Mouse (Mus musculus): ENCODE results near the gene Tmem54. TPM values are rescaled to one million over a fixed set of nuclear protein-coding genes. Genes with fewer than 3 reads are reported as not detected.

Gene Tmem54
- polyA plus RNA-seq, 1 experiment, result 27.2 TPM

GRCm38 (mm10) chr4:129129387-129129786 lies 24.0 kb downstream of the Tmem54 start:
- no peak for DNase-seq (ENCODE audit: low spot score)

DNA sequence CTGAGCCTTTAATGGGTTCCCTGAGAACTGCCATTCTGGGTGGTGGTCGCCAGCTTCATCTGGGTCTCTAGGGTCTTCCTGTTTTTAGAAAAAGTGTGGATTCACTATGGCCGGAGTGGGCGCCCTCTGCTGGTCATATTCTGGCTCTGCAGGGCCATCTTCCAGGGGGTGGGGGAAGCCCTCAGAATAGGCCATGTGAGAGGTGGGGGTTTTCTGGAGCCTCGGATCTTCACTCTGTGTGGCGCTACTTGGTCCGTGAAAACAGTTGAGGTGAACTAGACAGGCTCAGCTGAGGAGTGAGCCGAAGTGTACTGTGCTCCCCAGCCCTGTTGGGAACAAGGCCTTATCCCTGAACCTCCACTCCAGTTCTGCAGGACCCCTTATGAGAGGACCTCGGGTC lies 24.8 kb downstream of the Tmem54 start:
- no peak for DNase-seq (ENCODE audit: low spot score)

- DNase-seq (ENCODE audit: low spot score), result no peak
Observed at GRCm38 (mm10) chr4:129130755-129131303, 25.5 kb downstream of the Tmem54 start.

- DNase-seq (ENCODE audit: low spot score), result peak; percentile 51
Observed at GRCm38 (mm10) chr4:129134799-129135585, 29.6 kb downstream of the Tmem54 start.

DNA sequence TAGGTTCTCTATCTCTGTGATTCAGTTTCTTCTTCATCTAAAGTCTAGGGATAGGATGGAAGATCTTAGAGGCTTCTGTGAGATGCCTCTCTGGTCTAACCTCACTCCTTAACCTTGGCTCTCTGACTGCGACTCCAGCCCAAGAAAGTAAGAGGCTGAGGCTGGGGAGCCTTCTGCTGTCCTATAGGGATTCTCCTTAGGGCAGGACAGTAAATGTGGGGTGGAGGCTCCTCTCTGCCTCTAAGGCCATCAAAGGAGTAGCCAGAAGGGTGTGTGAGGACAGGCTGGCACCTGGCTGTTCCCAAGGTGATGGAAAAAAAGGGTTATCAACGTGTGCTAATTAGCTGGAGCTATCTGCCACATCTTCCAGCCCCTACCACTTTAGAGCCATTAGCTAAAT lies 30.3 kb downstream of the Tmem54 start:
- DNase-seq (ENCODE audit: low spot score), result no peak

DNA sequence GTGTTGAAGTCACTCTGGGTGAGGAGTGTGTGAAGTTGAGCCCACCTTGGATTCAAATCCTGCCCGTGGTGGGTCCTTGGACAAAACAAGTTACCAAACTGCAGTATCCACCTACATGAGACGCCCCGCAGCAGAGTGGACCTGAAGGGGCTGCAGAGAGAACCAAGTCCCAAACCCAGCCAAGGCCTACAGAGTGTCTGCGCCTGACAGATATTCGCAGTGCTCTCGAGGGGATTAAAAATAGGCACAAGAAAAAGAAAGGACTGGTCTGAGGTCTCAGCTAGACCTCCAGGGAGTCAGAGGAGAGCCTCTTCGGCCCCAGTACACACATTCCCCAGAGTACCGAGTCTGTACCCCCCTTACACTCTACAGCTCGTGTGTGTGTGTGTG lies 30.8 kb downstream of the Tmem54 start:
- DNase-seq (ENCODE audit: low spot score), result no peak

DNA sequence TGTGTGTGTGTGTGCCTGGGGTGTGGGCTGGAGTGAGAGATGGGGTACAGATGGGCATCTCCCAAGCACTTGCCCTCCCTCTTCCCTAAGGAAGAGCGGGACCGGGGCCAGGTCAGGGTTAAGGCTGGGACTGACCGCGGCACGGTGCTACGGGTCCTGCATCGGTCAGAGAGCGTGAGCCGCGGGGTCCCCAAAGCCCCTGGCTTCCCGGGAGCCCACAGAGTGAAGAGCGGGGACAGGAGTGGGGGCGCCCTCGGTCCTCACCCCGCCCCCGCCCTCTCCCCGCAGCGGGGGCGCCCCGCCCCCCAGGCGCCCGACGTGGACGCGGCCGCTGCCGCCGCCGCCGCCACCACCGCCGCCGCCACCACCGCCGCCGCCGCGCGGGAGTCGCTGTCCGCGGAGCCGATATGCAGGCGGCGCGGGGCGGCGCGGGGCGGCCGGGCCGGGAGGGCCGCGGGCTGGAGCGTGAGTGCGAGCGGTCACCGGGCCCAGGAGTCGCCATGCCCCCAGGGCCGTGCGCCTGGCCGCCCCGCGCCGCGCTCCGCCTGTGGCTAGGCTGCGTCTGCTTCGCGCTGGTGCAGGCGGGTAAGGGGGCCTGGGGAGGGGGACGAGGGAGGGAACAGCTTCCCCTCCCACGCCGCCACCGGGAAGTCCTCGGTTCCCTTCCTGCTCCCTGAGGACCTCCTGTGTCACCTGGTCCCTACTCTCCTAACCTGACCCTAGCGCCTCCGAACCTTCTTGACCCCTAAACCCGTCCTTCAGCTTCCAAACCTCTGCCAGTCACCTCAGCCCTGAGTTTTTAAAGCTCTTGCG lies 31.4 kb downstream of the Tmem54 start, which contains the start of gene Fndc5:
Gene Fndc5, plus strand, starts transcription at position 421 of the 813 bp plus-strand sequence.
- no peak for DNase-seq (ENCODE audit: low spot score)

GRCm38 (mm10) chr4:129137392-129138321 lies 32.3 kb downstream of the Tmem54 start:
- DNase-seq (ENCODE audit: low spot score), result no peak

GRCm38 (mm10) chr4:129139642-129140041 lies 34.3 kb downstream of the Tmem54 start:
- no peak for DNase-seq (ENCODE audit: low spot score)

GRCm38 (mm10) chr4:129140808-129141207 lies 35.5 kb downstream of the Tmem54 start:
- no peak for DNase-seq (ENCODE audit: low spot score)

DNA sequence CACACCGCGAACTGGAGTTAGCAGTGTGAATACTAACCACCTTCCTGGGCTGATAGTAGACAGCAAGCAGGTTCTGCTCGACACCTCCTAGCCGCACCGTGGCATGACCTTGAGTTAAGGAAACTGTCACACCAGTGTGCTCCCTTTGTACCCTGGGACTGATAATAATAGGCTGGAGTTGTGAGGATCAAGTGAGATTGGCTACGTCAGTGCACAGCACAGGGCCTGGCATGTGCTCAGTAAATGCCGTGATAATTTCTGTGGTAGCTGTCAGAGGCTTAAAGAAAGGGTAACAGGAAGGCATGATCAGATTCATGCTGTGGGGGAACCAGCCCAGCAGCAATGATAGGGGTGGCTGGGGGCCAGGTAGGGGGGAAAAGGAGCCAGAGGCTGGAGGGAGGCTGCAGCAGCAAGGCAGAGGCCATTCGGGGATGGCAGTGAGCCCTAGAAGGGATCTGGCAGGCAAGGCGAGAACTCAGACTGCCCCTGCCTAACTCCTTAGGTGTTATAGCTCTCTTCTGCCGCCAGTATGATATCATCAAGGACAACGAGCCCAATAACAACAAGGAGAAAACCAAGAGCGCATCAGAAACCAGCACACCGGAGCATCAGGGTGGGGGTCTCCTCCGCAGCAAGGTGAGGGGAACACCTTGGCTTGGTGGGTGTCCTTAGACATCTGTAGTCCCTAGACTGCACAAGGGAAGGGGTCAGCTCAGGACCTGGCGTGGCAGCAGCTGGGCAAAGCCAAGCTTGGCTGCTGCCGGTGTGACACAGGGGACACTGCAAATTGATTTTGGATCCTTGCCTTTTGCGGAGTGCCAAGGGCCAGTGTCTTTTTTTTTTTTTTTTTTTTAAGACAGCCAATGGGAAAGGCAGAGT lies 36.5 kb downstream of the Tmem54 start:
- no peak for DNase-seq (ENCODE audit: low spot score)

GRCm38 (mm10) chr4:129142439-129143045 lies 37.2 kb downstream of the Tmem54 start:
- DNase-seq (ENCODE audit: low spot score), result no peak

GRCm38 (mm10) chr4:129143509-129143908 lies 38.2 kb downstream of the Tmem54 start:
- no peak for DNase-seq (ENCODE audit: low spot score)

DNA sequence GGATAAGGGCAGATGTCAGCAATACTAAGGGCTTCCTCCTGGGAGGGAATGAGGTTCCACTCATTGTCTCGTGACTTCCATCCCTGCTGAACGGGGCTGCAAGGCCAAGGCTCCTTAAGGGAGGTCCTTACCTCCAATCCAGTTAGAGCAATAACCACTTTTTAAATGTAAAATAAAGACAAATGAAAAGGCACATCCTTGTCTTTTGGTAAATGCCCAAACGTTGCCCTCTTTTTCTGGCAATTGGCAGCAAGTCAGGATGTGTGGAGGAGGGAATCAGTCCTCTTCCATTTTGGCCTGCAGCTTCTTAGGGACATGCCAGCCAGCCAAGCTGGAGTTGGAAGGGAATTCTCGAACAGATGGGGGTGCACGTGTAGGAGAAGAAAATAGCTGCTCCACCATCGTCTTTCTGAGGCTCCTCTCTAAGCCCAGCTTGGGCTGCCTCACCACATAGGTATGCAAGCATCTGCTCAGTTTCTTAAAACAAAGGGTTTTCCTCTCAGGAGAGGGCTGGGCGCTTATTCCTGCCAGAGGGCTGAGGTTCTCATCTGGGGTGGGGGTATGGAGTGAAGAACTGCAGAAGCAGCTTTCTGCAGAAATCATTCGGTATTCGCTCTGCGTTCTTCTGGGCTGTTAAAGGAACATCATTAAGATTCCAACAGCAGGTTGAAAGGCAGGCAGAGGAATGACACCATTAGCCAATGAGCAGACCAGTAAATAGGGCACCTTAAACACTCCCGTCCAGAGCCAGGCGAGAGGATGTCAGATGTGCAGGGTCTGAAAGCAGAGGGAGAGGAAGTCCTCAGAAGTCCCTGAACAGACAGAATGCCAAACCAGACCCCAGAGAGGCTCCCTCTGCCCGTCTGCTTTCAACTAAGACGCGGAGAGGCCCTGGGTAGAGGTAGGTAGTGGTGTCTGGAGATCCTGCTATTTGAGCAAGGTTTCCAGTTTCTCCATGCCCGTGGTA lies 39.3 kb downstream of the Tmem54 start:
- DNase-seq (ENCODE audit: low spot score), result no peak

GRCm38 (mm10) chr4:129145411-129145810 lies 40.1 kb downstream of the Tmem54 start:
- DNase-seq (ENCODE audit: low spot score), result no peak

- DNase-seq (ENCODE audit: low spot score), result no peak
Observed at GRCm38 (mm10) chr4:129145943-129146342, 40.6 kb downstream of the Tmem54 start.

- no peak for DNase-seq (ENCODE audit: low spot score)
Observed at GRCm38 (mm10) chr4:129146392-129146791, 41.0 kb downstream of the Tmem54 start.

DNA sequence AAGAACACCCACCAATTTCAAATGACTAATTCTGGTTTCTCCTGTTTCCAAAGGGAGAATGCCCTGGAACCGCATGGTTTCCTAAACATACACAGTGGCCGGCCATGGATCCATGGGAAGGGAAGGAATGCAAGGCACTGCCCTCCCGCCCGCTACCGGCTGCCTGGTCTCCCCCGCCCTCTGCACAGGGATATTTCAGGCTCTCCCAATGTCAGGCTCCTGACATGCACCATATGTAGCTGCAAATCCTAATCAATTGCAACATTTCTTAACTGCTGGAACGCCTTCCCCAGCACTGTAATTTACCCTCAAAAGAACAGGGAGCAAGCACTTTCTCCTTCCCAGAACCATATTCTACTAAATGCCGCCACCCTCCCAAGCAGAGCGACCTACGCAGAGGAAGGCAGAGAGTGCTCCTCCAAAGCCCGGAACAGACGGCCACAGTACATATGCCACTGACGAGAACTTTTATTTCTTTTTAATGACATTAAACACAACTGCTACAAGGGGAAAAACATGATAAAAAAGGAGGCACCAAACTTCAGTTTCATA lies 42.3 kb downstream of the Tmem54 start:
- no peak for DNase-seq (ENCODE audit: low spot score)

- DNase-seq (ENCODE audit: low spot score), result no peak
Observed at GRCm38 (mm10) chr4:129149321-129149720, 44.0 kb downstream of the Tmem54 start.

Data from urinary bladder, adult 2 months (tissue).